Mouse (Mus musculus) left cerebral cortex, postnatal 14 days (tissue): ENCODE measurements around the gene Ndufaf7. TPM values are rescaled to one million over a fixed set of nuclear protein-coding genes. Genes with fewer than 3 reads are reported as not detected.
A peak's percentile ranks its signal among the peaks of the same experiment; 100 is the strongest.

Experiments
- DNase-seq, 2 experiments: peaks; one replicate each; pipeline ENCODE4 v3.0.0; 2021 to 2022; ENCODE audit warnings: low spot score in 2 of 2, mixed read lengths in 1 of 2
- intact Hi-C: fragments of 180-260 bp; cut with DNase I; formaldehyde crosslinking; loops from one replicate; pipeline ENCODE4 v1.15.1; 2025
- long read RNA-seq, 2 experiments: library from polyadenylated mRNA; stranded (forward); transcript quantifications; one replicate each; pipeline ENCODE4 v2.0.0; 2021
- total RNA-seq, 2 experiments: library from RNA; stranded (reverse); gene quantifications; 2 replicates each; pipeline ENCODE4 v1.2.3; 2021

Gene Ndufaf7
- total RNA-seq = 10 to 100 TPM; 59.3 to 66.2 TPM
- long read RNA-seq, experiment 1, transcript Ndufaf7-201 (10 exons, 1,749 nt) = major isoform, 59 of 99 reads
- long read RNA-seq, experiment 1, partial matches to known transcripts = 30 of 99 reads
- long read RNA-seq, experiment 1, other reads (novel, unspliced or antisense) = 10 of 99 reads
- long read RNA-seq, experiment 2, transcript Ndufaf7-201 (10 exons, 1,749 nt) = major isoform, 47 of 100 reads
- long read RNA-seq, experiment 2, partial matches to known transcripts = 36 of 100 reads
- long read RNA-seq, experiment 2, other reads (novel, unspliced or antisense) = 16 of 100 reads

DNA sequence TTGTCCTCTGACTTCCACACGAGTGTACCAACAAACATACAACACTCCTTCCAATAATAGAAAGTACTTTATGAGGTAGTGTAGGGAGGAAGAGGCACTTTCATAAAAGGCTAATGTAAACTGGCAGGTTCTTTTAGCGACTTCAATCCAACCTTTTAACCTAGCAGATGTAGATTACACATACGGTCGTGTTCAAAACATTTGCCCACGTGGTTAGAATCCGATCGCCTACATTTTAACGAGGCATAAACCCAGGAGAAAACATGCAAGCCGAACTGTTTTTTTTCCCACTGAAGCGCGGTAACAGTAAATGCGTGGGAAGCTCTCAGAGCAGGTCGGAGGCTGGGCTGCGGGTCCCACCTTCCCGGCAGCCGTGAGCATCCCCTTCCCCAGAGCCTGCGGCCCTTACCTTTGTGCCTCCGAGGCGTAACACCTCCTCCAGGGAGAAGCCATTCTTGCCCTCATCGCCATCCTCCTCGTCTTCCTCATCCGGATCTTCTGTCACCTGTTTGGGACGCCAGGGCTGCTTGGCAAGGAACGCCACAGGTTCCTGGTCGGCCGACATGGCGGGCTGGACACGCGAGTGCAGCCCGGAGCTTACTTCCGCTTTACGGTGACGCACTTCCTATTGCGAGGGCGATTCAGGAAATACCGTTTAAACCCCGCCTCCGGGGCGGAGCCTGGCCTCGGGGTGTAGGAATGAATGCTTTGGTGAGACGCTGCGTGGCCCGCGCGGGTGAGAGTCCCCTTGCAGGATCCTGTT, at the start of gene Ndufaf7, which contains the start of gene Cebpz:
Ndufaf7 (plus strand) TSS at position 671 of the 763 bp plus-strand sequence.
Cebpz (minus strand) TSS at position 601 of the 763 bp plus-strand sequence.
- intact Hi-C loops = loop anchor here (5.0 kb wide), 1 partner anchor 99 kb away; the partner anchor contains the start of genes Gpatch11 and Heatr5b
- DNase-seq = peak; percentile 96 to 99

DNA sequence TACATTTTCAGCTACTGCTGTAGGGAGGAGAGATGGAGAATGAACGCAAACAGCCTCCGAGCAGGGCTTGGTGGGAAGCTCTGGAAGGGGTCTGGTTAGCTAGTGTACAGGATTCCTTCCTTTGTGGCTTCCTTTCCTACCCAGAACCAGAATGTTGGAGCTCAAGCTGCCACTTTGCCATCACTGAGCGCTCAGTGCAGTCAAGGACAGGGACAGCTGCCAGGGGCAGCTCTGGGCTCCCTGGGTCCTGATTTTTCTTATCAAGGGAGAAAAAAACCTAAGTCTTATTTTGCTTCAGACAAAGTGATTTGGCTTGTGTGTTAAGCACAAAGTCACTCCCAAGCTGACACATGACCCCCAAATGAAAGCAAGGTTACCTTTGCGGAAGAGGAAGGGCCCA, 48.4 kb upstream of the Ndufaf7 start:
- intact Hi-C loops = no loop called here
- no peak for DNase-seq

GRCm38 (mm10) chr17:78889184-78889583, 47.8 kb upstream of the Ndufaf7 start:
- intact Hi-C loops = no loop called here
- DNase-seq = no peak

DNA sequence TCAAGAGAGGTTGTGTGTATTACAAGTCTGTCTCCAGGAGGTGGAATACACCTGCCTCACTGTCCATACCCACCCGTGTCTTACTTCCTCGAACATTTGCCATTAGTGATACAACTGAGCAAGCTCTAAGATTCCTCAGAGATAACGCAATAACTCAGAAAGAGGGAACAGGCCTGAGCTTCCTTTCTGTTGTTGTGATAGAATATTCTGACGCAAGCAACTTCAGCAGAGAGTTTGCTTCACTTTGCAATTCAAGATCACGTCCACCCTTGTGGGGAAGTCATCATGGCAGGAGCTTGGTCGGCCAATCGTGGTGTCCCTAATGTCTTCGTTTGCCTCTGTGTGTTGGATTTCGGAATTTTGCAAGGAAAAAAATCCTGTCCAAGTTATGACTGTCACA, 45.9 kb upstream of the Ndufaf7 start:
- no peak for DNase-seq
- intact Hi-C loops = no loop called here

GRCm38 (mm10) chr17:78894991-78895390, 41.9 kb upstream of the Ndufaf7 start:
- intact Hi-C loops = no loop called here
- DNase-seq = no peak

DNA sequence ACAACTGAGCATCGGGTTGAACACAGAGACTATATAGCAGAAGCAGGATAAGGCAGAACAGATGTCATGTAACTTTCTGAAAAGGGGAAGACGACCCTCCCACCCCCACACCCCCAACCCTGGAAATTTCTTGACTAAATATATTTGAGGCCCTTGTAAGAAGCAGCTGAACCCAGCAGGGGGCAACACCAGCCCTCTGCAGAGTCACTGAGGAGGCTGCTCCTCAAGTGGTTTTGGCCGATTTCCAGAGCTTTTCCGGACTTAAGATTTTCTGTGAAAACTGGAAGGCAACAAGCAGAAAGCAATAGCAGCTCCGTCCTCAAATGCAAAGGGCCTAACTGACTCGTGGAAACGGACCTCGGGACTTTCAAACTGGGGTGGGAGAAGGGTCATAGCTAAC, 41.5 kb upstream of the Ndufaf7 start:
- intact Hi-C loops = no loop called here
- peak; percentile 46 to 63 for DNase-seq

GRCm38 (mm10) chr17:78903158-78903557, 33.8 kb upstream of the Ndufaf7 start:
- intact Hi-C loops = no loop called here
- DNase-seq = no peak

GRCm38 (mm10) chr17:78906892-78907291, 30.0 kb upstream of the Ndufaf7 start, which contains the start of gene Sult6b1:
TSS of gene Sult6b1 (minus strand) at chr17:78906992.
- intact Hi-C loops = no loop called here
- DNase-seq = no peak

DNA sequence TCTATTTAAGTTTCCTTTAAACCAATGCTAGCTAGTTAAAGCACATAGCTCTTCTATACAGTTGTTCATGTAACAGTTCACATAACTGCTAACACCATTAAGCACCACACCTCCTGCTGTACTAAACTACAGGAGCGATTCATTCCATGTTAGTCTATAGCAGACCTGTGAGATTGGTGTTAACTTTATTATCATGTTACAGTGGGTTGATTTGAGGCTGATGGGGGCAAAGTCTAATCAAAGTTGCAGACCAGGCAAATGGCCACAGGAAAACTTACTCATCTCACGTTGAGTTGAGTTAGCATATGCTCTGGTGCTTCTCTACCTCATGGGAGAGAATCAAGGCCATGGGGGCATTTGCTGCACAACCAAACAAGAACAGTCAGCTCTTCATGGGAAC, 27.6 kb upstream of the Ndufaf7 start:
- intact Hi-C loops = no loop called here

GRCm38 (mm10) chr17:78912861-78913281, 24.1 kb upstream of the Ndufaf7 start:
- DNase-seq = peak; percentile 22 to 32

More for the DNA sequence above, 27.6 kb upstream of the Ndufaf7 start:
- DNase-seq = no peak

DNA sequence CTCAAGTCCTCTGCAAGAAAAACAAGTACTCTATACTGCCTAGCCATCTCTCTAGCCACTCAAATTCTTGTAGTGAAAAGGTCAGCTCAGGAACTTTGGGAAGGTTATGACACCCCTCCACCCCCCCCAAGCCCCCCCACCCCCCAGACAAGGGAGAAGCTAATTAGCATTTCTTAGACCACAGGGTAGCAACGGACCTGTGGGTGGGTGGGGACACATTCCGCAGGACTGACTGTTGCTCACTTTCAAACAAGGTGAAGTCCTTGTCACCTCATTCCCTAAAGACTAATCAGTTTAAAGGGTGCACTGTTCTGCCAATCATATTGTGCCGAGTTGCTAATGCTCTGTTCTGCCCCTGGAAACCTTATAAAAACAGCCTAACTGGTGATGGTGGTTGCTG, 23.0 kb upstream of the Ndufaf7 start:
- no peak for DNase-seq
- intact Hi-C loops = no loop called here

More at GRCm38 (mm10) chr17:78912861-78913281, 24.1 kb upstream of the Ndufaf7 start:
- intact Hi-C loops = no loop called here

GRCm38 (mm10) chr17:78915772-78916171, 21.2 kb upstream of the Ndufaf7 start:
- intact Hi-C loops = no loop called here
- no peak for DNase-seq

- intact Hi-C loops = no loop called here
Measured at GRCm38 (mm10) chr17:78916369-78916813, 20.5 kb upstream of the Ndufaf7 start, which contains the start of gene Cebpzos. TSS of gene Cebpzos (plus strand) at chr17:78916500.

DNA sequence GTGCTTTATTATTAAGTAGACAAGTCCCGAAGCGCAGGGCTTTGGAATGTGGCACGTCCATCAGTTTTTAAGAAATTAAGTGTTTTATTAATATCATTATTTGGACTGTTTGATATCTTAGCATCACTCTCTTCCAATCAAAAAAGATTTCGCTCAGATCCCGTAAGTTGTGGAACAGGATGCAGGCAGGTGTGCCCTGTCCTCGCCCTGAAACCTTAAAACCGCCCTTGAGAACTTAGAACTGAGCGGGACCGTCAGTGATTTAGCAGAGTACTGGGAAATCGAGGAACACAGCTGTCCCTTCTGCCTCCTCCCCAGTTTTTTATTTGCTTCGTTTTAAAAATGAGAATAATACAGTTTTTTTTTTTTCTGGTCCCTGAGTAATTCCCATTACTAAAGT, 20.0 kb upstream of the Ndufaf7 start:
- no peak for DNase-seq
- intact Hi-C loops = no loop called here

More at GRCm38 (mm10) chr17:78916369-78916813, 20.5 kb upstream of the Ndufaf7 start, which contains the start of gene Cebpzos:
- DNase-seq = peak; percentile 87 to 91

DNA sequence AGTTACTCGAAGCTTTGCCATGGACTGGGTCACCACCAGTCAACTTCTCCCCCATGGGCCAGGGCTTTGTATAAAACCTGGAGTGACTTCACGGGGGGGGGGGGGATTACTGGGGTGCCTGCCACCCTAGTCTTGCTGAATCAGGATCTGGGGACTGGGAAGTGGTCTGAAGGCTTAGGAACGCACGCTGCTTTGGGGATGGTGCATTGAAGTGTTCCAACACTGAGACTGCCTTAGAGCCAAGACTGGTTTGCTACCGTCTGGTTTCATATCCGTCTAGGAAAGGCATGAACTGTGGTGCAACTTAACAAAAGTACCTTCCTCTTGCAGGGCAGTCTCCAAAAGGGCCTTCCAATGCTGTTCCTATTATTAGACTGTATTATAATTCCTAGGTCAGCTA, 19.2 kb upstream of the Ndufaf7 start:
- peak; percentile 13 to 29 for DNase-seq

GRCm38 (mm10) chr17:78935857-78936256, 1.1 kb upstream of the Ndufaf7 start:
- DNase-seq = no peak
- intact Hi-C loops = loop anchor here (5.0 kb wide), 1 partner anchor 99 kb away; the partner anchor contains the start of genes Gpatch11 and Heatr5b

More for the DNA sequence above, 19.2 kb upstream of the Ndufaf7 start:
- intact Hi-C loops = no loop called here

DNA sequence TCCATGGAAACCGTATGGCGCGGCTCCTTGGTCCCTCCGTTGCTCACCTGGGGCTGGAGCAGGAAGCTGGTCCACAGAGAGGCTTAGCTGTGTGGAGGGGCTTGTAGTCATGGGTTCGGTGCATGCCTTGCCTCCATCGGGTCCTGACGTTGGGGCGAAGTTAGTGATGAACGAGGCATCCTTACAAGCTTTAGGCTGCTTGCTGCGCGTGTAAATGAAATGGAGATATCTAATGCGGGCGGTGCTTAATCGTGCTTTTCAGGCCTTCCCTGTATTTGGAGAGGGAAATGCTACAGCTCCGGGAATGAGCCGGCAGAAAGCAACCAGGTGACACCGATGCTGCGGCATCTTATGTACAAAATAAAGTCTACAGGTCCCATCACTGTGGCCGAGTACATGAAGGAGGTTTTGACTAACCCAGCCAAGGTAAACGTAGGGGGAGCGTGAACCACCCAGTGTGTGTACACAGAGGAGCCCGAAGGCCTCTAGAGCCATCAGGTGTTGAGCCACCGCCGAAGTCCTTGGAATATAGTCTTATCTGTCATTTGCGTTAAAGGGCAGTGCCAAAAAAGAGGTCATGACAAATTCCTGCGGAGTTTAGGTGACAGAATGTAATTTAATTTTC, 405 bp downstream of the Ndufaf7 start:
- intact Hi-C loops = loop anchor here (5.0 kb wide), 1 partner anchor 100 kb away; the partner anchor contains the start of genes Gpatch11 and Heatr5b
- DNase-seq = peak in 1 of 2 experiments; percentile 23

DNA sequence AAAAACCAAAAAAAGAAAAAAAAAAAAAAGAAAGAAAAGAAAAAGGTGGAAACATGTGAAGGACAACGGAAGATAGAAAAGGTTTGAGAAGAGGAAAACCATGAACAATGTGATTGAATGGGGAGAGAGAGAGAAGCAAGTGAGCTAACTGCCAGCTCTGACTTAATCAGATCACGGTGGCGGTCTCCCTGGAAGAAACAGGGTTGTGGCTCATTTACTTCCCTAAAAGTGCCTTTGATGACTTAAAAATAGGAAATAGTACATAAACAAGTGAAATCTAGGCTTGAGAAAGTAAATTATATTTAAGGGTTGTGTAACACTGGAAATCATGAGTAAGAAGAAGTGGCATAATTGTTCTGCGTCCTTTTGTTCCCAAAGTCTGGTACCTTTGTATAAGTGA, 2.0 kb downstream of the Ndufaf7 start:
- intact Hi-C loops = loop anchor here (5.0 kb wide), 1 partner anchor 102 kb away; the partner anchor contains the start of genes Gpatch11 and Heatr5b
- no peak for DNase-seq

- DNase-seq = no peak
- intact Hi-C loops = no loop called here
Measured at GRCm38 (mm10) chr17:78942579-78942978, 5.6 kb downstream of the Ndufaf7 start.
